Mouse (Mus musculus) intestine, embryonic 16.5 days (tissue): ENCODE measurements around the gene Srsf4. TPM values are rescaled to one million over a fixed set of nuclear protein-coding genes. Genes with fewer than 3 reads are reported as not detected.

ENCODE experiments used
- ATAC-seq: fragments of 200-750 bp; cut with Nextera tagmentation; 2 replicates; pipeline ENCODE4 v1.8.0; 2017; ENCODE audit warnings: moderate TSS enrichment, moderate library complexity
- H3K27ac ChIP-seq: fragments of 300-500 bp; sonication (generic); 2 replicates; pipeline ENCODE4 v1.5.1; 2014; ENCODE audit warnings: mild to moderate bottlenecking, low read length
- H3K27me3 ChIP-seq: fragments of 300-500 bp; sonication (generic); replicated peaks from 2 replicates; pipeline ENCODE4 v1.6.1; 2014; ENCODE audit warnings: low read length, control low read depth, mixed read lengths; ENCODE audit not compliant: control insufficient read depth, insufficient read depth
- H3K36me3 ChIP-seq: fragments of 300-500 bp; sonication (generic); 2 replicates; pipeline ENCODE4 v1.6.1; 2014; ENCODE audit warnings: low read length, control low read depth; ENCODE audit not compliant: control insufficient read depth, insufficient read depth
- H3K4me1 ChIP-seq: fragments of 300-500 bp; sonication (generic); 2 replicates; pipeline ENCODE4 v1.6.1; 2014; ENCODE audit warnings: low read length, control low read depth, mixed read lengths; ENCODE audit not compliant: control insufficient read depth, insufficient read depth
- H3K4me2 ChIP-seq: fragments of 300-500 bp; sonication (generic); 2 replicates; pipeline ENCODE4 v1.6.1; 2014; ENCODE audit warnings: low read depth, low read length, control low read depth
- H3K4me3 ChIP-seq: fragments of 300-500 bp; sonication (generic); 2 replicates; pipeline ENCODE4 v1.5.1; 2014; ENCODE audit warnings: mild to moderate bottlenecking, low read length
- H3K9ac ChIP-seq: fragments of 300-500 bp; sonication (generic); 2 replicates; pipeline ENCODE4 v1.6.1; 2014; ENCODE audit warnings: low read depth, low read length
- H3K9me3 ChIP-seq: fragments of 300-500 bp; sonication (generic); 2 replicates; pipeline ENCODE4 v1.6.1; 2016; ENCODE audit warnings: low read length, control low read depth; ENCODE audit not compliant: control insufficient read depth
- WGBS: fragments of 180-500 bp; shearing (Covaris S2); extraction: QIAGEN DNeasy Blood & Tissue Kit; methylation state at CpG from one replicate; pipeline ENCODE4 v1.1.7; 2014; 5-methylcytosine and 5-hydroxymethylcytosine counted together
- polyA plus RNA-seq: library from polyadenylated mRNA; unstranded; fragments of >200 nt; fragmentation: Nextera tagmentation; extraction: Ambion mirVana; gene quantifications from 2 replicates; pipeline ENCODE4 v1.2.1, GENCODE M21; 2015

Srsf4 gene
- polyA plus RNA-seq, 1 experiment from 2014 or later, result 75.2 TPM

GRCm38 (mm10) chr4:131924096-131924810 is 50.8 kb downstream of the Srsf4 start:
- Histone ChIP-seq H3K27ac (no peak overlapping the region), H3K4me2 (no peak overlapping the region), H3K9ac (no peak overlapping the region), H3K4me3 (no peak overlapping the region), H3K9me3 (no peaks in the 10 kb centered on the region), H3K4me1 (peaks cover 28% of the 10 kb centered on the region), H3K36me3 (peaks cover 1% of the 10 kb centered on the region; the same call in 1 of the 2 replicates), H3K27me3 (peaks cover 17% of the 10 kb centered on the region)
- 59% methylated on average over 6 of the region's 6 CpGs for WGBS
- ATAC-seq, result no peak

GRCm38 (mm10) chr4:131929146-131929545 is 55.7 kb downstream of the Srsf4 start:
- no peak for ATAC-seq
- H3K27ac ChIP-seq, result no peak overlapping the region
- 84% methylated on average over 6 of the region's 6 CpGs for WGBS
- peaks cover 2% of the 10 kb centered on the region; the same call in 1 of the 2 replicates for H3K36me3 ChIP-seq
- H3K4me3 ChIP-seq, result no peak overlapping the region
- no peaks in the 10 kb centered on the region for H3K27me3 ChIP-seq
- 0 out of 2 replicates have a peak, but pooled peaks cover 4% of the 10 kb centered on the region for H3K4me1 ChIP-seq
- no peaks in the 10 kb centered on the region for H3K9me3 ChIP-seq
- no peak overlapping the region for H3K9ac ChIP-seq
- H3K4me2 ChIP-seq, result no peak overlapping the region

DNA sequence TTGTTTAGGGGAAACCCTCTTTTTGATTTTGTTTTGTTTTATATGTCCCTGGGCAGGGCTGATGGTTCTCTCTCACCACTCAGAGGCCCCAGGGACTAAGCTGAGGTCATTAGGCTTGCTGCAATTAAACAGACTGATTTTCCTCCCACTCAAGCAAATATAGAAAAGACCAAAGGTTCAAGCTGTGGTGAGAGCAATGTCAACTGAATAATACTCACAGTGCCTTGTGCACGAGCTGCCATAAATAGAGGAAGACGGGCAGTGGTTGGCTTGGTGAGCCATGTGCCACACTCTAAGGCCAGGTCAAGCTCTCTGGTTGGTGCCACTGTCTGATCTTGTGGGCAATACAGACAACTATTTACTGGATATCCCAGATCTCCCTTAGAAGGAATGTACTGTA is 66.0 kb downstream of the Srsf4 start:
- Histone ChIP-seq H3K9me3 (no peaks in the 10 kb centered on the region), H3K27me3 (no peaks in the 10 kb centered on the region), H3K9ac (no peak overlapping the region), H3K4me3 (no peak overlapping the region), H3K4me1 (no peaks in the 10 kb centered on the region), H3K27ac (peak overlapping the region; percentile 2; the same call in 1 of the 2 replicates), H3K4me2 (no peak overlapping the region), H3K36me3 (no peaks in the 10 kb centered on the region; the same call in 1 of the 2 replicates)
- ATAC-seq, result peak; percentile 75
- 62% methylated on average over 2 of the region's 2 CpGs for WGBS

DNA sequence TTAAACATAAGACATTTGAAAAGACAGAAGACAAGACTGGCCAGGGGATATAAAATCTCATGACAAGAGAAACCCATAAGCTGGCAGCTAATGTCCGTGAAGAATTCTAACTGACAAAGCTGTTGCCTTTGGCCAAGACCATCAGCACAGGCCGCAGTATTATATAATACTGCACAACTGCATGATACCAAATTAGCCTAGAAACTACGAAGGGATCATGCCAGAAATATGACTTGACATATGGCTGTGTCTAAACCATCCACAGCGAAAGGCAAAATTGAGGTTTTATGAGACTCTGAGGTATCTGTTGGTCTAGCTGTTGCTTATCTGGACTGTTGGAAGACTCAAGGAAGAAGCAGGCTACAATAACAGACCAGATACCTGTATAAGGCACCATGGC is 67.4 kb downstream of the Srsf4 start:
- H3K4me2 ChIP-seq, result no peak overlapping the region
- no peaks in the 10 kb centered on the region for H3K9me3 ChIP-seq
- H3K27ac ChIP-seq, result no peak overlapping the region
- H3K9ac ChIP-seq, result no peak overlapping the region
- H3K4me1 ChIP-seq, result no peaks in the 10 kb centered on the region
- WGBS, result 91% methylated on average over 4 of the region's 4 CpGs
- no peaks in the 10 kb centered on the region for H3K36me3 ChIP-seq
- no peak overlapping the region for H3K4me3 ChIP-seq
- ATAC-seq, result no peak
- no peaks in the 10 kb centered on the region for H3K27me3 ChIP-seq

- Histone ChIP-seq H3K9me3 (no peaks in the 10 kb centered on the region), H3K27me3 (no peaks in the 10 kb centered on the region), H3K4me1 (no peaks in the 10 kb centered on the region), H3K27ac (no peak overlapping the region), H3K4me2 (no peak overlapping the region), H3K9ac (no peak overlapping the region), H3K36me3 (no peaks in the 10 kb centered on the region), H3K4me3 (no peak overlapping the region)
- peak; percentile 77 for ATAC-seq
- 84% methylated on average over 11 of the region's 11 CpGs for WGBS
These were observed 74.4 kb downstream of the Srsf4 start for GRCm38 (mm10) chr4:131947848-131948247.

DNA sequence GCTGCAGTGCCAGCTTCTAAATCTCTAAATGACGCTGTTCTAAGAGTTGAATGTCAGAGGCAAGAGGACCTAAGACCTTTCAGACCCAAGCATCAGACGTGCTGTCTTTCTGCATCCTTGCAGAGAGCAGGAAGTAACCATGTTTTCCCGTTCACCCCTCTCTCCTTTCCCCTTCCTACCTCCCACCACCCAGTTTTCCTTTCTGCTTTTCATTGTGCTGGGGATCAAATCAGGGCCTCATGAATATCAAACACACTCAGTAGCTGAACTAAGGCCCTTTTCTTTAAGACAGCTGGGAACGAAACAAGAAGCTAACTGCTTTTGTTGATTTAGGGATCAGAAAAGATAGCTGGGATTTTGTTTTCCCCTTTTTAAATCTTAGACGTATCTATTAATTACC is 76.5 kb downstream of the Srsf4 start:
- H3K4me2 ChIP-seq, result no peak overlapping the region
- 41% methylated on average over 5 of the region's 5 CpGs for WGBS
- no peaks in the 10 kb centered on the region for H3K9me3 ChIP-seq
- ATAC-seq, result no peak
- no peak overlapping the region for H3K4me3 ChIP-seq
- no peaks in the 10 kb centered on the region for H3K4me1 ChIP-seq
- H3K9ac ChIP-seq, result no peak overlapping the region
- H3K36me3 ChIP-seq, result no peaks in the 10 kb centered on the region
- no peak overlapping the region for H3K27ac ChIP-seq
- no peaks in the 10 kb centered on the region for H3K27me3 ChIP-seq

DNA sequence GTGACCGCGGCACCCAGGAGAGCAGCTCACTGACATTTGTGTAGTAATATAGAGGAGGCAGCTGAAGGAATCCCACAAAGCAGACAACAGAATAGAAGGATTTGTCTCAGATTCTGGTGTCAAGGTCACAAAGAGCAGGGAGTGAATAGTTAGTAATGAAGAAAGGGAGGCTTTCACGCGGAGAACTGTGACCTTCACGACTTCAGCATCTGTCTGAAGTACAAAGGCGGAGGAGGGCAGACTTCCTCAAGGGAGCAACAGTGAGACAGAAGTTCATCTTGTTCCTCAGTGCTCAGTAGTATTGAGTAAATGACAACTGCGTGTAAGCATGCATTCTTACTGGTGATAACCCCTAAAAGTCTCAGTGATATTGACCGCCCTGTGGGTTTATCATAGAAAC is 77.2 kb downstream of the Srsf4 start:
- no peak for ATAC-seq
- Histone ChIP-seq H3K27me3 (no peaks in the 10 kb centered on the region), H3K4me1 (no peaks in the 10 kb centered on the region), H3K4me2 (no peak overlapping the region), H3K4me3 (no peak overlapping the region), H3K9ac (no peak overlapping the region), H3K9me3 (no peaks in the 10 kb centered on the region), H3K27ac (no peak overlapping the region), H3K36me3 (no peaks in the 10 kb centered on the region)
- 73% methylated on average over 8 of the region's 8 CpGs for WGBS

Other genes with a start within 250 kb of the Srsf4 start
- 4.7 and 4.8 TPM in 2 replicates for gene Ptpru, start 35.3 kb upstream of the Srsf4 start, polyA plus RNA-seq
- gene Mecr, start 30.1 kb upstream of the Srsf4 start, polyA plus RNA-seq, result 81.6 and 86.6 TPM in 2 replicates
- gene Tmem200b, start 48.2 kb downstream of the Srsf4 start, polyA plus RNA-seq, result 0.18 and 0.20 TPM in 2 replicates
- not detected in 2 replicates for gene Gm10300, start 201.1 kb downstream of the Srsf4 start, polyA plus RNA-seq
- gene Epb41, start 201.7 kb downstream of the Srsf4 start, polyA plus RNA-seq, result 41.5 and 46.8 TPM in 2 replicates